Mouse (Mus musculus) lung, embryonic 14.5 days (tissue): Measurements from ENCODE around the gene Gm43738. TPM values are rescaled to one million over a fixed set of nuclear protein-coding genes. Genes with fewer than 3 reads are reported as not detected.

Experiments used
- ATAC-seq: fragments of 200-750 bp; cut with Nextera tagmentation; 2 replicates; pipeline ENCODE4 v1.8.0; 2017; ENCODE audit warnings: mild to moderate bottlenecking, moderate TSS enrichment, moderate library complexity; ENCODE audit not compliant: insufficient read depth
- DNase-seq: peaks from one replicate; pipeline ENCODE4 v3.0.0-alpha.2; 2015
- H3K27ac ChIP-seq: fragments of 300-500 bp; sonication (generic); 2 replicates; pipeline ENCODE4 v1.5.1; 2014; ENCODE audit warnings: low read depth, mild to moderate bottlenecking, moderate library complexity
- H3K27me3 ChIP-seq: fragments of 300-500 bp; sonication (generic); 2 replicates; pipeline ENCODE4 v1.6.1; 2014; ENCODE audit warnings: low read length, control low read depth; ENCODE audit not compliant: insufficient read depth
- H3K36me3 ChIP-seq: fragments of 300-500 bp; sonication (generic); 2 replicates; pipeline ENCODE4 v1.6.1; 2014; ENCODE audit warnings: control low read depth; ENCODE audit not compliant: insufficient read depth
- H3K4me1 ChIP-seq: fragments of 300-500 bp; sonication (generic); 2 replicates; pipeline ENCODE4 v1.6.1; 2014; ENCODE audit warnings: antibody characterized with exemption, control low read depth; ENCODE audit not compliant: insufficient read depth
- H3K4me2 ChIP-seq: fragments of 300-500 bp; sonication (generic); 2 replicates; pipeline ENCODE4 v1.6.1; 2014; ENCODE audit warnings: mild to moderate bottlenecking
- H3K4me3 ChIP-seq: fragments of 300-500 bp; sonication (generic); 2 replicates; pipeline ENCODE4 v1.5.1; 2014; ENCODE audit warnings: low read depth, low read length
- H3K9ac ChIP-seq: fragments of 300-500 bp; sonication (generic); 2 replicates; pipeline ENCODE4 v1.6.1; 2014
- H3K9me3 ChIP-seq: fragments of 300-500 bp; sonication (generic); 2 replicates; pipeline ENCODE4 v1.6.1; 2016; ENCODE audit warnings: low read depth, low read length, control low read depth
- CTCF ChIP-seq: IDR thresholded peaks from 2 replicates; pipeline ENCODE4 v1.5.1; 2016; ENCODE audit warnings: antibody characterized with exemption, low read depth
- WGBS: fragments of 180-500 bp; shearing (Covaris S2); extraction: QIAGEN DNeasy Blood & Tissue Kit; methylation state at CpG from one replicate; pipeline ENCODE4 v1.1.7; 2014; 5-methylcytosine and 5-hydroxymethylcytosine counted together
- polyA plus RNA-seq: library from polyadenylated mRNA; unstranded; fragments of >200 nt; fragmentation: Nextera tagmentation; extraction: Ambion mirVana; gene quantifications from 2 replicates; pipeline ENCODE4 v1.2.1, GENCODE M21; 2014

The Gm43738 gene
- polyA plus RNA-seq, 1 experiment from 2014 or later = not detected

- ATAC-seq (no peak), DNase-seq (peak; percentile 64)
- no peaks in the 10 kb centered on the region for H3K36me3 ChIP-seq
- H3K9me3 ChIP-seq = no peaks in the 10 kb centered on the region
- TF ChIP-seq CTCF = no peak
- H3K4me3 ChIP-seq = no peak overlapping the region
- H3K27ac ChIP-seq = no peak overlapping the region
- H3K4me1 ChIP-seq = no peaks in the 10 kb centered on the region
- H3K9ac ChIP-seq = no peak overlapping the region
- no peaks in the 10 kb centered on the region for H3K27me3 ChIP-seq
- no peak overlapping the region for H3K4me2 ChIP-seq
- 58% methylated on average over 3 of the region's 3 CpGs for WGBS
Measured at GRCm38 (mm10) chr3:89124241-89124640, 23.3 kb upstream of the Gm43738 start.

DNA sequence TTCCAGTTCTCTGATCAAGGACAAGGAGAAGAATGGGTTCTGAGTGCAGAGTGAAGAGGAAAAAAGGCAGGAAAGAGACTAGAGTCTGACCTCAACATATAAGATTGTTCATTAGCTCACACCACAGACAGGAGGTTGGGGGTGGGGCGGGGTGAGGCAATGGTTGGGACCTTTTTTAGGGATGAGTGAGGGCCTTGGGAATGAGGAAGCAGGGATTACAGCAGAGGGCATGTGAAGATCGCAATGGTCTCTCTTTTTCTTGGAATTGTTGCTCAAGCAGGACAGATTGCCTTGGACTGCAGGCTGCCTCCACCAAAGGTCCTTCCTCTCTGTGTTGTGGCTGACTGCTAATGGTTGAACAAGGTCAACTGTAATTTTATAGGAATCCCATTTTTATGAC is 22.4 kb upstream of the Gm43738 start:
- WGBS = 76% methylated on average over 2 of the region's 2 CpGs
- Histone ChIP-seq H3K9ac (no peak overlapping the region), H3K36me3 (no peaks in the 10 kb centered on the region), H3K27ac (no peak overlapping the region), H3K9me3 (no peaks in the 10 kb centered on the region), H3K4me3 (no peak overlapping the region), H3K4me1 (no peaks in the 10 kb centered on the region), H3K27me3 (no peaks in the 10 kb centered on the region), H3K4me2 (no peak overlapping the region)
- ATAC-seq (no peak), DNase-seq (no peak)
- no peak for TF ChIP-seq CTCF

GRCm38 (mm10) chr3:89115522-89115921 is 14.6 kb upstream of the Gm43738 start:
- Histone ChIP-seq H3K27ac (no peak overlapping the region), H3K4me3 (no peak overlapping the region), H3K27me3 (no peaks in the 10 kb centered on the region), H3K4me1 (no peaks in the 10 kb centered on the region), H3K9me3 (no peaks in the 10 kb centered on the region), H3K4me2 (no peak overlapping the region), H3K36me3 (no peaks in the 10 kb centered on the region), H3K9ac (no peak overlapping the region)
- DNase-seq (peak; percentile 51), ATAC-seq (no peak)
- 5% methylated on average over 2 of the region's 2 CpGs for WGBS
- TF ChIP-seq CTCF = peak; percentile 54

DNA sequence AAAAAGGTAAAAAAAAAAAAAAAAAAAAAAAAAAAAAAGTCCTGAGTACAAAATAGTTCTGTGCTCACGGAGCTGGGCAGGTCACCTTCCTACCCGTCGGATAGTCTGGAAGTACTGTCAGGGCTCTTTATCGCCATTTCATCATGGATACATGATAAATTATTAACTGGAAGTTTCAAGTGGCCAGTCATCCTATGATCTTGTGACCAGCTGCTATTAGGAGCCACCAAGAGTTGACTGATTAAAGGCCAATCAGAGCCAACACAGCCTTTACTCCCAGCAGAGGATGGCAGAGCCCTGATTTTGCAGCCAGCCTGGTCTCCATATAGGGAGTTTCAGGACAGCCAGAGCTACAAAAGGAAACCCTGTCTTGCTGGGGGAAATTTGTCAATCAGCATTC is 12.2 kb upstream of the Gm43738 start:
- DNase-seq (no peak), ATAC-seq (no peak)
- 69% methylated on average over 4 of the region's 4 CpGs for WGBS
- Histone ChIP-seq H3K4me3 (no peak overlapping the region), H3K36me3 (no peaks in the 10 kb centered on the region), H3K4me2 (no peak overlapping the region), H3K9ac (no peak overlapping the region), H3K27ac (no peak overlapping the region), H3K4me1 (no peaks in the 10 kb centered on the region), H3K27me3 (no peaks in the 10 kb centered on the region), H3K9me3 (no peaks in the 10 kb centered on the region)
- TF ChIP-seq CTCF = no peak

DNA sequence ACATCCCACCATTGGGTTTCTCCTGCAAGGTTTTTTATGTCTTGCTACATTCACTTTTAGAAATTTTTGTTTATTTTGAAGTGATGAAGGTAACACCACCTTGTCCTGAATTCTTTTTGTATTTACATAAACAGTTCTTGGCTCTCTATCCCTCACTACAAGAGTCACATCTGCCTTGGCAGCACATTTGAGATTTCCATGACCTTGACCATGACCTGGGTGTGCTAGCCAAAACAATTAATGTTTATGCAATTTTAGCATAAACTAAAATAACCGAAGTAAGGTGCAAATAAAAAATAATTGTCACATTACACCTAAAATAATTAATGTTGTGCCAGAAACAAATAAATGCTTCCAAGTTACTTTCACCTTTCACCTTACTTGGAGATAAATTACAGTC is 7.2 kb upstream of the Gm43738 start:
- ATAC-seq (no peak), DNase-seq (no peak)
- H3K9me3 ChIP-seq = no peaks in the 10 kb centered on the region
- H3K4me3 ChIP-seq = no peak overlapping the region
- TF ChIP-seq CTCF = no peak
- no peaks in the 10 kb centered on the region for H3K27me3 ChIP-seq
- no peak overlapping the region for H3K27ac ChIP-seq
- no peak overlapping the region for H3K9ac ChIP-seq
- 42% methylated on average over 1 of the region's 1 CpGs for WGBS
- no peaks in the 10 kb centered on the region for H3K4me1 ChIP-seq
- H3K4me2 ChIP-seq = no peak overlapping the region
- no peaks in the 10 kb centered on the region for H3K36me3 ChIP-seq

DNA sequence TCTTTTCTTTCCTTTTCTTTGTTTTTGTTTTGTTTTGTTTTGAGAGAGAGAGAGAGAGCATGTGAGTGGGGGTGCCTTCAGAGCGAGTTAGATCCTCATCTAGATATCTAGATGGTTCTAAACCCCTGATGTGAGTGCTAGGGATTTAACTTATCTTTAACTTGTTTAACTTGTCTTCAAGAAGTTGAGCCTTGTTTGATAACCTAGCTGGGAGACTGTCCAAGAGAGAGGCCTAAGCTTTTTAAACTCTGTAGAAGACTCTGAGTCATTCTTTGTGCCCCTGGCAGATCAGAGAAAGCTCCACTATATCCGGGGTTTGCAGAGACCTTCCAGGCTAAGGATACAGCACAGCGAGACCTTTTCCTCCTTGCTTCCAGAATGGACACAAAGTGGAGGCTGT is 6.6 kb upstream of the Gm43738 start:
- H3K4me3 ChIP-seq = no peak overlapping the region
- ATAC-seq (no peak), DNase-seq (no peak)
- TF ChIP-seq CTCF = no peak
- WGBS = 44% methylated on average over 3 of the region's 3 CpGs
- no peak overlapping the region for H3K27ac ChIP-seq
- no peaks in the 10 kb centered on the region for H3K4me1 ChIP-seq
- no peak overlapping the region for H3K9ac ChIP-seq
- H3K36me3 ChIP-seq = no peaks in the 10 kb centered on the region
- no peaks in the 10 kb centered on the region for H3K9me3 ChIP-seq
- H3K27me3 ChIP-seq = no peaks in the 10 kb centered on the region
- no peak overlapping the region for H3K4me2 ChIP-seq

DNA sequence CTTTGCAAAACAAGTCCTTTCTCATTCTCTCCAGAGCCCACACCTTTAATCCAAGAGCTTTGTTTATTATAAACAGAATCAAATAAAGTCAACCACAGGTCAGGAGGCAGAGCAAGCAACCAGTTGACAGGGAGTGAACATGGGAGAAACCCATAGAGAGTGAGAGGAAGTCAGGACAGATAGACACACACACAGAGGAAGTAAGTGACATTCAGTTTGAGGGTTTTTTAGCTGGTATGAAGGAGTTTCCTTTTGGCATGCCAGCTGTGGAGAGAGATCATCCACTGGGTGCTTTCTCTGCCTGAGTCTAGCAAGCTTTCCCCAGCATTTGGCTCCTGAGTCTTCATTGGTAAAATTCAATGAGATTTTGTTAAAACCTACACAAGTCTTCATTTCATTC is 6.0 kb upstream of the Gm43738 start:
- no peak overlapping the region for H3K4me3 ChIP-seq
- H3K27me3 ChIP-seq = no peaks in the 10 kb centered on the region
- no peaks in the 10 kb centered on the region for H3K4me1 ChIP-seq
- H3K36me3 ChIP-seq = no peaks in the 10 kb centered on the region
- ATAC-seq (no peak), DNase-seq (no peak)
- H3K27ac ChIP-seq = no peak overlapping the region
- H3K9ac ChIP-seq = no peak overlapping the region
- TF ChIP-seq CTCF = no peak
- H3K4me2 ChIP-seq = no peak overlapping the region
- no peaks in the 10 kb centered on the region for H3K9me3 ChIP-seq

DNA sequence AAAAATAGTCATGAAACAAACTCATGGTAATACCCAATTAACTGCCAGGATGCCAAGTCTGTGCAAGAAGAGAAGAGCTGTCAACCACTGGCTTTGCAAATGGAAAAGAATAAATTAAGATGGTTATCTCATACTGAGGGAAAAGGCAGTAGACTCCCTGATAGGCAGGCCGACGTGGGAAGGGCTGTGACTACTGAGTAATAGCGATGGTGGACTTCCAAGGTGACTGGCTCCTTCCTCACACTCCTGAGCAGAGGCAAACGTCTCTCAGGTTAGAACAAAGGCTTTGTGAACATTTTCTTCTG is 2.3 kb upstream of the Gm43738 start:
- 60% methylated on average over 4 of the region's 4 CpGs for WGBS
- Histone ChIP-seq H3K9ac (no peak overlapping the region), H3K4me2 (no peak overlapping the region), H3K36me3 (peaks cover 19% of the 10 kb centered on the region), H3K4me3 (no peak overlapping the region), H3K4me1 (peaks cover 5% of the 10 kb centered on the region), H3K27ac (no peak overlapping the region), H3K27me3 (no peaks in the 10 kb centered on the region), H3K9me3 (no peaks in the 10 kb centered on the region)
- no peak for DNase-seq
- ATAC-seq = no peak
- TF ChIP-seq CTCF = no peak
